Mouse (Mus musculus): ENCODE measurements around the gene Slc28a1. TPM values are rescaled to one million over a fixed set of nuclear protein-coding genes. Genes with fewer than 3 reads are reported as not detected.
A peak's percentile ranks its signal among the peaks of the same experiment; 100 is the strongest.

Slc28a1 gene
- polyA plus RNA-seq, 1 experiment from 2014 or later = not detected

GRCm38 (mm10) chr7:81108226-81108625 is 6.4 kb upstream of the Slc28a1 start:
- H3K27ac ChIP-seq (ENCODE audit: low read depth) = no peak overlapping the region
- H3K4me2 ChIP-seq = no peak overlapping the region
- TF ChIP-seq CTCF (IDR thresholded peaks at IDR 0.05; ENCODE audit: low read depth) = no peak
- WGBS = 77% methylated on average over 5 of the region's 5 CpGs
- no peaks in the 10 kb centered on the region for H3K4me1 ChIP-seq (ENCODE audit: insufficient read depth)
- H3K4me3 ChIP-seq (ENCODE audit: low read depth, low read length) = no peak overlapping the region
- no peak for ATAC-seq (ENCODE audit: insufficient read depth)
- no peaks in the 10 kb centered on the region for H3K36me3 ChIP-seq (ENCODE audit: insufficient read depth)
- DNase-seq = no peak
- H3K9ac ChIP-seq = no peak overlapping the region
- no peaks in the 10 kb centered on the region for H3K27me3 ChIP-seq (ENCODE audit: insufficient read depth, low read length)
- H3K9me3 ChIP-seq (ENCODE audit: low read depth, low read length) = no peaks in the 10 kb centered on the region

GRCm38 (mm10) chr7:81109717-81110651 is 4.6 kb upstream of the Slc28a1 start:
- ATAC-seq (ENCODE audit: insufficient read depth) (peak; percentile 44; the same call in 1 of the 2 replicates), DNase-seq (peak; percentile 38)
- H3K27me3 ChIP-seq (ENCODE audit: insufficient read depth, low read length) = no peaks in the 10 kb centered on the region
- H3K4me3 ChIP-seq (ENCODE audit: low read depth, low read length) = no peak overlapping the region
- H3K9me3 ChIP-seq (ENCODE audit: low read depth, low read length) = no peaks in the 10 kb centered on the region
- TF ChIP-seq CTCF (IDR thresholded peaks at IDR 0.05; ENCODE audit: low read depth) = no peak
- no peak overlapping the region for H3K4me2 ChIP-seq
- H3K4me1 ChIP-seq (ENCODE audit: insufficient read depth) = no peaks in the 10 kb centered on the region
- 55% methylated on average over 9 of the region's 9 CpGs for WGBS
- peak overlapping the region; percentile 34; the same call in 1 of the 2 replicates for H3K27ac ChIP-seq (ENCODE audit: low read depth)
- H3K9ac ChIP-seq = no peak overlapping the region
- no peaks in the 10 kb centered on the region for H3K36me3 ChIP-seq (ENCODE audit: insufficient read depth)

GRCm38 (mm10) chr7:81110791-81111190 is 3.8 kb upstream of the Slc28a1 start:
- no peak overlapping the region for H3K4me3 ChIP-seq (ENCODE audit: low read depth, low read length)
- no peak overlapping the region for H3K9ac ChIP-seq
- 85% methylated on average over 4 of the region's 4 CpGs for WGBS
- TF ChIP-seq CTCF (IDR thresholded peaks at IDR 0.05; ENCODE audit: low read depth) = no peak
- ATAC-seq (ENCODE audit: insufficient read depth) (no peak), DNase-seq (no peak)
- no peak overlapping the region for H3K4me2 ChIP-seq
- H3K4me1 ChIP-seq (ENCODE audit: insufficient read depth) = no peaks in the 10 kb centered on the region
- H3K36me3 ChIP-seq (ENCODE audit: insufficient read depth) = no peaks in the 10 kb centered on the region
- no peaks in the 10 kb centered on the region for H3K9me3 ChIP-seq (ENCODE audit: low read depth, low read length)
- no peak overlapping the region for H3K27ac ChIP-seq (ENCODE audit: low read depth)
- no peaks in the 10 kb centered on the region for H3K27me3 ChIP-seq (ENCODE audit: insufficient read depth, low read length)

GRCm38 (mm10) chr7:81111729-81112128 is 2.9 kb upstream of the Slc28a1 start:
- WGBS = 95% methylated on average over 2 of the region's 2 CpGs
- no peak for TF ChIP-seq CTCF (IDR thresholded peaks at IDR 0.05; ENCODE audit: low read depth)
- no peaks in the 10 kb centered on the region for H3K36me3 ChIP-seq (ENCODE audit: insufficient read depth)
- no peak overlapping the region for H3K27ac ChIP-seq (ENCODE audit: low read depth)
- H3K4me1 ChIP-seq (ENCODE audit: insufficient read depth) = no peaks in the 10 kb centered on the region
- ATAC-seq (ENCODE audit: insufficient read depth) = no peak
- H3K9ac ChIP-seq = no peak overlapping the region
- H3K4me2 ChIP-seq = no peak overlapping the region
- no peak overlapping the region for H3K4me3 ChIP-seq (ENCODE audit: low read depth, low read length)
- no peaks in the 10 kb centered on the region for H3K9me3 ChIP-seq (ENCODE audit: low read depth, low read length)
- H3K27me3 ChIP-seq (ENCODE audit: insufficient read depth, low read length) = no peaks in the 10 kb centered on the region
- no peak for DNase-seq

GRCm38 (mm10) chr7:81112686-81113360 is 1.8 kb upstream of the Slc28a1 start:
- Histone ChIP-seq H3K27ac (ENCODE audit: low read depth) (no peak overlapping the region), H3K4me2 (no peak overlapping the region), H3K36me3 (ENCODE audit: insufficient read depth) (no peaks in the 10 kb centered on the region), H3K4me3 (ENCODE audit: low read depth, low read length) (no peak overlapping the region), H3K27me3 (ENCODE audit: insufficient read depth, low read length) (no peaks in the 10 kb centered on the region), H3K9me3 (ENCODE audit: low read depth, low read length) (no peaks in the 10 kb centered on the region), H3K4me1 (ENCODE audit: insufficient read depth) (no peaks in the 10 kb centered on the region), H3K9ac (no peak overlapping the region)
- TF ChIP-seq CTCF (IDR thresholded peaks at IDR 0.05; ENCODE audit: low read depth) = peak; percentile 25; the same call in 1 of the 2 replicates
- 26% methylated on average over 6 of the region's 6 CpGs for WGBS
- ATAC-seq (ENCODE audit: insufficient read depth) (peak; percentile 21; the same call in 1 of the 2 replicates), DNase-seq (peak; percentile 5)

GRCm38 (mm10) chr7:81121099-81121498 is 6.5 kb downstream of the Slc28a1 start:
- no peaks in the 10 kb centered on the region for H3K27me3 ChIP-seq (ENCODE audit: insufficient read depth, low read length)
- H3K9me3 ChIP-seq (ENCODE audit: low read depth, low read length) = no peaks in the 10 kb centered on the region
- WGBS = 51% methylated on average over 3 of the region's 3 CpGs
- H3K4me2 ChIP-seq = no peak overlapping the region
- H3K9ac ChIP-seq = no peak overlapping the region
- H3K27ac ChIP-seq (ENCODE audit: low read depth) = no peak overlapping the region
- TF ChIP-seq CTCF (IDR thresholded peaks at IDR 0.05; ENCODE audit: low read depth) = no peak
- no peaks in the 10 kb centered on the region for H3K4me1 ChIP-seq (ENCODE audit: insufficient read depth)
- H3K4me3 ChIP-seq (ENCODE audit: low read depth, low read length) = no peak overlapping the region
- H3K36me3 ChIP-seq (ENCODE audit: insufficient read depth) = no peaks in the 10 kb centered on the region
- ATAC-seq (ENCODE audit: insufficient read depth) = no peak
- DNase-seq = no peak

- Histone ChIP-seq H3K9me3 (ENCODE audit: low read depth, low read length) (no peaks in the 10 kb centered on the region), H3K9ac (no peak overlapping the region), H3K4me2 (no peak overlapping the region), H3K4me1 (ENCODE audit: insufficient read depth) (no peaks in the 10 kb centered on the region), H3K36me3 (ENCODE audit: insufficient read depth) (no peaks in the 10 kb centered on the region), H3K27ac (ENCODE audit: low read depth) (no peak overlapping the region), H3K27me3 (ENCODE audit: insufficient read depth, low read length) (no peaks in the 10 kb centered on the region), H3K4me3 (ENCODE audit: low read depth, low read length) (no peak overlapping the region)
- ATAC-seq (ENCODE audit: insufficient read depth) (no peak), DNase-seq (no peak)
- WGBS = 63% methylated on average over 2 of the region's 2 CpGs
- no peak for TF ChIP-seq CTCF (IDR thresholded peaks at IDR 0.05; ENCODE audit: low read depth)
Measured at GRCm38 (mm10) chr7:81122808-81123207, 8.2 kb downstream of the Slc28a1 start.
